Mouse (Mus musculus) liver, postnatal 0 days (tissue): Measurements from ENCODE around the gene Snhg11.

ENCODE experiments used
- CTCF ChIP-seq: sonication (generic); IDR thresholded peaks from 2 replicates; pipeline ENCODE4 v1.5.1; 2016; ENCODE audit warnings: antibody characterized with exemption, low read depth
- EP300 ChIP-seq: IDR thresholded peaks from 2 replicates; pipeline ENCODE4 v1.6.1; 2016; ENCODE audit warnings: antibody characterized with exemption, low read depth, mild to moderate bottlenecking

DNA sequence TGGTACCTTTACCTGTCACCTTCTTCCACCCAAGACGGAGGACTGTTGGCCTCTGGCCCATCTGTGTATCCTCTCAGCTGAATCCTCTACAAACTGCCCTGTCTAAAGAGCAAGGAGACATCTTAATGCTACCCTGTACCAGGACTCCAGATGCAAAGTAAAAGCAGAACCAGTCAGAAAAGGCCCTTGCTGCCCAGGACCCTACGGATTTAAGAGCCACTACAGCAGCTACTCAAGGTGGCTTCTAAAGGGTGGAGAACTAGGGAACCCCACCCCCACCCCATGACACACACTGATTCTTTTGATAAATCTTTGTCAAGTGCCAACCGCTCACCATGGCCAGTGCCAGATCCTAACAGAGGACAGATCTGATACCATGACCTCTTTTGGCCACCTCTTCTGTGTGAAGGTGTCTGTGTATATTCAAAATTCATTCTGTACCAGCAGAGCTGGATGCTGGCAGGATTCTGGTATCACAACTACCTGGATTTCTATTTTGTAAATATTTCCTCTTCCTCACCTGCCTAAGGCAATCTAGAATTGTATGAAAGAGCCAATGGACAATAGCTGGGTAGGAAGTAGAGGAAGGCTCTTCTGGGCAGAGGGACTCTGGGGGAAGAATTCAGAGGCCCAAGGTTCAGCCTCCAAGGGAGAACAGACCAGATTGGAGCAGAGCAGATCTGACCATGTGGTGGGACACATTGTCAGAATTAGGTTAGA, 22.5 kb upstream of the Snhg11 start:
- TF ChIP-seq CTCF (no peak), EP300 (no peak)
